Mouse (Mus musculus) cerebellum, adult 18-20 months (tissue): ENCODE results near the gene St7l.

Source experiments
- DNase-seq, 2 experiments: peaks; one replicate each; pipeline ENCODE4 v3.0.0; 2021

The St7l gene

DNA sequence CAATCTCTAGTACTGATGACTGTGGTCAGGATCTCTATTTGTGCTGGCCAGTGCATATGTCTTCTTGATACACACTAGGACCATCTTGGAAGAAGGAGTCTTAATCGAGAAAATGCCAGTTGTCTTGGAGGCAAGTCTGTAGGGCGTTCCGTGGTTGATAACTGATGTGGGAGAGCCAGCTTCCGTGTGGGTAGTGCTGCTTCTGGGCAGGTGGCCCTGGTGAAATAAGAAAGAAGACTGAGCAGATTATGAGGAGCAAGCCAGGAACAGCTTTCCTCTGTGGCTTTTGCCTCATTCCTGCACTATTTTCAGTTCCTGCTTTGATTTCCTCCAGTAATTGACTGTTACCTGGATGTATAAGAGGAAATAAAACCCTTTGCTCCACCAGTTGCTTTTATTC, 41.6 kb downstream of the St7l start:
- DNase-seq = no peak

DNA sequence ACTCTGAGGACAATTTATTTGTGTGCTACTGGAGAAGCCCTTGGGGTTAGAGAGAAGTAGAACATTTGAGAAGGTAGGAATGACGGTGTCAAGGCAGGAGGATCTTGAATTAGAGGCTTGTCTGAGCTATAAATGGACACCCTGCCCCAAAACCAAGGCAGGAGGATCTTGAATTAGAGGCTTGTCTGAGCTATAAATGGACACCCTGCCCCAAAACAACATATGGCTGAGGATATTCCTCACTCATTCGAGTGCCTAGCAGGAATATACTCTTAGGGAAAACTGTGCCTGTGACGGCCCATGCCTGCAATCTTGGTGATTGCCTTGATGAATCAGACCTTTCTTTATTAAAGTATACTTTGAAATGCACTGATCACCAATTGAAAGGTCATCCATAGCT, 42.2 kb downstream of the St7l start:
- DNase-seq = no peak

DNA sequence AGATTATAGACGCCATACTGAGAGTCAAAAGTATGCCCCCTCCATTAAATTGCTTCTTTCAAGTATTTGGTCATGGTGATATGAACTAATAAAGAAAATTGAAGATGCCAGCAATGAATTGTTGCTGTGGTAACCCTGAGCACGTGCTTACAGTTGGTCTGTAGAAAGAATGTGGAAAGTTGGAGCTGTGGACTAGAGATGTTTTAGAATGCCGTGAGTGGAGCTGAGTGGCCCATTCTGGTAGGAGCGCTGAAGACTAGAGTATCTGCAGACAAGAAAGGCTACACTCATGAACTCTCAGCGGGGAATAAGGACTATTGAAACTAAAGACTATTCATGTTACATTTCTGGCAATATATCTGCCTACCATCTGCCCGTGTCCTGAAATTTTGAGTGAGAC, 45.4 kb downstream of the St7l start:
- no peak for DNase-seq

DNA sequence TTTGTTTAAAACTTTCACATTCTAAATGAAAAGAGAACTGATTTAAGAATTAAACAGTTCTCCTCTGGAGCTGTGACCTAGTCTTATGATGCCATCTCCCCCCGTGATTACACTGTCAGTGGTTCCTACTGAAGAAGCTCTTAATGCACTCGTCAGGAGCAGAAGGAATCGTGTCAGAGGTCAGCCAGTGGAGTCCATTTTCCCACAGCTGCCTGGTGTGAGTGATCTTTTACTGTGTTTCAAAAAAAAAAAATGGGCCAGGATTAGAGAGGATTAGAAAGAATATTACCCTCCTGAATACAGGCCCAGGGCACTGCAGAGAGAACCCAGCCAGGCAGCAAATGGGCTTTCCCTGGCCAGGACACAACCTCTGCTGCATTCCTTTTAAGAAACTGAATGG, 51.2 kb downstream of the St7l start:
- DNase-seq = no peak

DNA sequence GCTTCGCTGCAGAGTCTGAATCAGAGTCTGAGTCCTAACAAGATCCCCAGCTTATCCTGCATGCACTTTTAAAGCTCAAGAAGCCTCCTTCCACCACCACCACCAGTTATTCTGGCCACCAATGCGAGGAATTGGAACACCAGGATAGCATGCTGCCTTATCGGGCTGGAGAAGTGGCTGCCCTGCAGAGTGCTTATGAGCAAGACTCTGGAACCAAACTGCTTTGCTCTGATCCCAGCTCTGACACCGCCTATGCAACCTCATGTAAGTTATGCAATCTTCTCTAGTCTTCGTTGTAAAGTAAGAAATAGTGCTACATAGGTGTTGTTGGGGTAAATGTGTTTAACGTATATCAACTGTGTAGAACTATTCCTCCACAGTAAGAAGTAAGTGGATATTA, 65.6 kb downstream of the St7l start:
- DNase-seq = no peak

DNA sequence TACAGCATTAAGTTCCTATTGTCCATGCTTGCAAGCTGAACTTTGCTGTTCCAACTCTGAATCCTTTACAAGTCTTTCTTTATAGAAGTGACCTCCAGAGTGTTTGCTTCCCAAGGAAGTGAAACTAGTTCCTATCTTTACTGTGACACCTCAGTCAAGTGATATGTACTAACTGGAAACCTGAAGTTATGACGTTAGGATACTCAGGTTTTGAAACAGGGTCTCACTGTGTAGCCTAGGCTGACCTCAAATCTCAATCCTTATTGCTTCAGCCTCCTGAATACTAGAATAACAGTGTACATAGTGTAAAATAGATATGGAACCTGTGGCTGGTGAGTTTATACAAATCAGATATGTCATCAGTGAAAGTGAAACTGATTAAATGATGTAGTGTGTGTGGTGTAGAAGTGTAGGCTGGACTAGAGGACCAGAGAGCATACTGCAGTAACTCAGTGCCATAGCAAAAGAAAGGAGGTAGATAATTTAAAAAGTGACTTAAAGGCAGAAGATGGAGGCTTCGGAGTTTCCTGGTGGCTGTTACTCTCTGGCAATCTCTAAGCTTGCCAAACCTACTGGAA, 74.0 kb downstream of the St7l start:
- no peak for DNase-seq

DNA sequence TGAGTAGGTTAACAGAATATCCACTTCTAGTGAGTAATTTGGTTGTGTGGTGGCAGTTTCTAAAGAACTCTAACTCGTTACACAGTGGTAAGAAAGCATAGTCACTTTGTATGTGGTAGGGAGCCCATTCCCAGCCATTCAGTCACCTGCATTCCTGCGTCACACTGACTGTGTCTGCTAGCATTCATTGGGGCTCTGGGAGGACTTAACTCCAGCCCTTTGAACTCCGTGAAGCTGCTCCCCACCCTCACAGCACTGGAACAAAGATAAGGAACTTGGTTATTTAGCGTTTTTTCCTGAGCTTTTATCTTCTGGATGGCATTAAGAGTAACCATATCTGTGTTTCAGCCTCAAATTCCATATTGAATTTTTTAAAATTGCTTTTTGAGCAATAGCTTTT, 74.5 kb downstream of the St7l start:
- no peak for DNase-seq

DNA sequence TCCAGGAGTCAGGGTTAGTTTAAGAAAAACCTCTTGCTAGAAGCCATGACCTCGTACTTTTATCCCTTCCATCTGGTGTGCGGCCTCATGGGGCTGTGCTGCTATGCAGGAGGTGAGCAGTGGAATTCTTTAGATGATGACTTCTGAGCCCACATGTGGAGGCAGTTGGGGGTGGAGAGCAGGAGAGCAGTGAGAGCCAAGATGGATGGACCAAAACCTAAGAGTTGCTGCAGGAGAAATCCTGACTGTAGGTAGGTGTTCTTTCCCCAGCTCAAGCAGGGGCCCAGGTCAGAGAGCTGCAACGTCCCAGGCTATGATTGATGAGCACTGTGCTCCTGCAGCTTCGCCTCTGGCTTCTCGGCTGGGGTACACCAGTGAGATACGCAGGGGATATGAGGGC, 76.9 kb downstream of the St7l start:
- DNase-seq = no peak

DNA sequence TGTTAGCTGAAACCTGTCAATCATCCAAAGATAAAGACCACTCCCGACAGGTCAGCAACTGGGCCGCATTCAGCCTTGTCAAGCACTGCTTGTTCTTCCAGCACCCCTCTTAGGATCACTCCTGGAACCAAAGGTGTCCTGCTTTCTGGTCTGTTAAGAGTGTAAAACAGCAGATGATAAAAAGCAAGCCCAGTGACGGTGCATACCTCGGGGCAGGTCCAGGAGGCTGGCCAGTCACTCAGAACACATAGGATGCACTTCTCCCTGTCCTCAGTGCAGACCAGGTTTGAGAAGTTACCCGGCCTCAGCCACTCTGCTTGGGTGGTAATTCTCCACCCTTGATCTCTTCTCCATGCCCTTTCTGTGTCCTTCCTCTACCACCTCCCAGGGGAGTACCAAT, 78.9 kb downstream of the St7l start:
- DNase-seq = no peak

DNA sequence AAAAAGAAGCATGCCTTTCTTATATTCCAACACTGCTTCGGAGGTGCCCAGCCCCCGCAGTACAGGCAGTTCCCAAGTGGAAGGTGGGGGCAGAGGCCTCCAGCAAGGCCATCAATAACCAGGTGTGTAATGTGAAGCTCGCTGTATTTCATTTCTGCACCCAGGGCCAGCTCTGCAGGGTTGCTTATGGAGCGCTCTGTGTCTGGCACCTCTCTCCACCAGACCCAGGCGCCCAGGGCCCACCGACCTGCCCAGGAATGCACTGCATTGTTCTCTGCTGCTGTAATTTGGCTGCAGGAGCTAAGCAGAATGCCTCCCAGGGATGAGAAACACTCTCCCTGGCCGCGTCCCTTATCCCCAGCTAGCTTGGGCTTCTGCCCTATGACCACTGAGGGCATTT, 79.5 kb downstream of the St7l start:
- DNase-seq = no peak

DNA sequence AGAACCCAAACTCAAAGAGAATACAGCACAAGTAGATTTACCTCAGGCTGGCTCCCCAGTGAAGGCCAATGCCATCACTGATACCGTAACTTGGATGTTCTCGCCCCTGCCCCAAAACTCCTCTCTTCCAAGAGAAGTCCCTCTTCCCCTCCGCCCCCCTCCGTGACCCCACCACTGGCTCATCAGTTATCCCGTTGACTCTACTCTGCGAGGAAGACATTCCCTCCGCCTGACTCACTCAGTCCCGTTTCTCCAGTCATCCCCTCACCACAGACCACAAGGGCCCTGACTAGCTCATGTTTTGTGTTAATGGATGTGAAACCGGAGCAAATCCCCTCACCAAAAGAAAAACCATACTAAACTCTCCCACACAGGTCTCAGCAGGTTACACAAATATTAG, 81.1 kb downstream of the St7l start:
- DNase-seq = no peak

DNA sequence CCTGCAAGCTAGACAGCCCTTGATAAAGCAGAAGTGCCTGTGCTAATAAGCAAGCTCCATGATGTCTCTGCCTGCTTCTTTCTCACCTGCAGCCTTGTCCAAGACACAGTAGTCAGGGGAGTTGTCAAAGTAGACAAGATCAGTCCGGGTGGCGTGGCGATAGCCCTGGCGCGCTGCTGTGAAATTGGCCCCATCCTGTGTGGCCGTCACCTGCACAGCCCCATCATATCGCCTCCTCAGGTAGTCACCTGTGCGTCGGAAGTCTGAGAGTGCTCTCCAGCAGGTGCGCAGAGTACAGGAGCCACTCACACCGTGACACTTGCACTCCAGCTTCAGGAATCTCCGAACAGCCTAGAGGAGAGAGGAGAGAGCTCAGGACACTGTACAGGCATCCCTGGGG, 87.1 kb downstream of the St7l start:
- DNase-seq = no peak

DNA sequence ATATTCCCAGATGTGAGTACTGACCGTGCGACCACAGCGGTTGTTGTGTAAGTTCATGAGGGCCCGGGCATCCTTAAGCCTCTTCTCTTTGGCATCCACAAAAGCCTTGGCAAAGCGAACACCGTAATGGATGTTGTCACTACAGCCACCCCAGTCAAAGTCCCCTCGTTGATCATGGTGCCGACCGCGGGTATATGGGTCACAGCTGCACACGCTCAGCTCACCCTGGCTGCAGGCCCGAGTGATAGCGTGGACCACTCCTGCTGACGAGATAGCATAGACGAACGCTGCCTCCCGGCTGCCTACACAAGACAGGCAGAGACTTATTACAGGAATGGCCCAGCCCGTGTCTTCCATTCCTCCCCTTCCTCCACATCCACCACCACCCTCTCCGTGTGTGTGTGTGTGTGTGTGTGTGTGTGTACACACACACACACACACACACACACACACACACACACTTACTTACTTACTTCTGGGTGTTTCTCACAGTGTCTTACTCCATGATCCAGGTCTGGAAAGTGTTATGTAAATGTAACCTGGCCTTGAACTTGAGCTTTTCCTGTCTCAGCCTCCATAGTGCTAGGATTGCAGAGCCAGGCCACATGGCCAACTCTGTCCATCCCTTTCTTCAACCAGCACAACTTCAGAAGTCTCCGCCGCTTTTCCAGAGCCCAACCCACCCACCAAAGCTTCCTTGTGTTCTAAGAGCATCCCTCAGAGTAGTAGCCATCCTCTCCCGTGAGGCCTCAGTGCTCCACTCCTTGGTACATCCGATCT, 89.3 kb downstream of the St7l start:
- no peak for DNase-seq

DNA sequence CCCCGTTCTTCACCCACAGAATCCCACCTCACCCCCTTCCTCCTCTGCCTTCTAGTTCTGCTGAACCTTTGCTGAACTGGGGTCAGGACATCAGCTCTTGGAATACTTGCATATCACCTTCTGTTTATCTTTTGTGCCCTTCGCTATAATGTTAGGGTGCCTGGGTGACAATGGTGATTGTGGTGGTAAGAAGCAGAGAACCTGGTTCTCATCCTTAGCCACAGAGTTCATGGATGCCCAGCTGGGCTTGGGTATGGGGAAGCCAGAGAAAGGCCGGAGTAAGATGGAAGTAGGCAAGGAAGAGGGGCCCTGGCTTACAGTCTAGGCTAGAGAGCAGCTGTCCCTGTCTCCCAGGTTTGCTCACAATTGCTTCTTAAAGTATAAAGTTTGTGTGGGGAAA, 90.3 kb downstream of the St7l start:
- DNase-seq = no peak

DNA sequence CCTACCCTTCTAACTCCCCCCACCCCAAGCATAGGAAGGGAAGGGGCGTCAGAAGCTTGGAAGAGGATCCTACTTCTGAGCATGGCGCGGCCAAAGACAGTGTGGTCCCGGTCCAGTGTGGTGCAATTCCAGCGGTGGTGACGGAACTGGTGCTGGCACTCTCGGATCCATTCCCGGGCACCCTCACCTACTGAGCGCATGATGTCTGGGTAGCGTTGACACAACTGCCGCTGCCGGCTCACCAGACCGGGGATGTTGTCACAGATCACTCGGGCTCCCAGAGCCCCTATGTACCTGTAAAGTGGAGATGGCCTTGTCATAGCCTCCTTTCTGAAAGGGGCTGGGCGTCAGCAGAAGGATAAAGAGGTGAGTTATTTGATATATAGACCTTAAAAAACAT, 90.7 kb downstream of the St7l start:
- DNase-seq = no peak

DNA sequence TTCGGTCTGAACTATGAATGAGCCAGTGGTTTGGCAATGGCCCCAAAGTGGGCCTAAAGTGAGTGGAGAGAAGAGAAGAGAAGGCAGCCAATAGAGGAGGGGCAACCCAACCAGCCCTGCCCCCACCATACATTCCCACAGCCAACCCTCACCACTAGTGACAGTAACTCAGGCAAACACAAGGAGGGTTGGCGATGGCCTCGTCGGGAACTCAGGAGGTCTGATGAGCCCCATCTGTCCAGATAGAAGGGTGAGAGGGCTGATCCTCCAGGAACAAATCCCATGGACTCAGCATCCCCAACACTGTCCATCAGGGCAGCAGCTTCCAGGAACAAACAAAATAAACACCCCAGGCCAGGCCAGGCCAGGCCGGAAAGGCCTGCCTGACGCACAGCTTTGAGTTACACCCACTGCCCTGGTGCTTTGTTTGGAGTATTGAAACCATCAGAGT, 92.4 kb downstream of the St7l start:
- no peak for DNase-seq

DNA sequence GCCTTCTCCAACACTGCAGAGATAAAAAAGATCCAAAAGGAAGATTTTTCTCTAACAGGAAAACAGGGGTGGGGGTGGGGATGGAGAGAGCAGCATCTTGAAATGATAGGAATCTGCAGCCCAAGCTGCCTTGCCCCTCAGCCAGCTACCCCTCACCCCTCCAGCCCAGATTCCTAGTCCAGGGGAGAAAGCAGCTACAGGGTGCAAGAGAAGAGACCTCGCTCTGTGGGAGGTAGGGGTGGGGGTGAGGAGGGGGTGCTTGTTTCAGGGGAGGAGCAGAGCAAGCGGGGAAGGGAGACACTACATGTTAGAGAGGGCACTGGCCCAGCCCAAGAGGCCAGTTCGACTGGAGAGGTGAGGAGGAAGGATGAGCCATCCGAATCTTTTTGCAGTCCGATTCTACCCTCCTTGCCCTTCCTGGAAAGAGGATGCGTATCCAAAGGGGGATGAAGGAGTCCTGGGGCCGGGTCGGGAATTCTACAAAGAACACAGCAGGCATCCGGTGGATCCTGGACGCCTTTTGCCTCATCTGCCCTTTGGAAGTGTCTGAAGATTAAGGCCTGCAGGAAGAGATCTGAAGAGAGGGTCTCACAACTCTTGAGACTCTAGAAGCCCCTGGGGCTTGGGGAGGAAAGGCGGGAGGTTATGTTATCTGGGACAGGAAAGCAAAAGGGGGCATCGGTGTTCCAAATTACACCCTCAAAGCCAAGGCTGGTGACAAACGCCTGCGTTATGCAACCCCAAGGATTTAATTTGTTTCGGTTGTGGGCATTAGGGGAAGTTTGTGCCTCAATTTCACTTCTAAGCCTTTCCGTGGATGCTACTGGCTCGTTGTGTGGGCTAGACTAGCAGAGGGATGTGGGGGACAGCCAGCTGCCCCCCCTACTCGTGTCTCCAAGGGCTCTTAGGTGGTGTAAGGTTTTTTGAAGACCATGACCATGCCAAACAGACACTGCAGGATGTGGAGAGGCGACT, 96.5 kb downstream of the St7l start:
- no peak for DNase-seq

DNA sequence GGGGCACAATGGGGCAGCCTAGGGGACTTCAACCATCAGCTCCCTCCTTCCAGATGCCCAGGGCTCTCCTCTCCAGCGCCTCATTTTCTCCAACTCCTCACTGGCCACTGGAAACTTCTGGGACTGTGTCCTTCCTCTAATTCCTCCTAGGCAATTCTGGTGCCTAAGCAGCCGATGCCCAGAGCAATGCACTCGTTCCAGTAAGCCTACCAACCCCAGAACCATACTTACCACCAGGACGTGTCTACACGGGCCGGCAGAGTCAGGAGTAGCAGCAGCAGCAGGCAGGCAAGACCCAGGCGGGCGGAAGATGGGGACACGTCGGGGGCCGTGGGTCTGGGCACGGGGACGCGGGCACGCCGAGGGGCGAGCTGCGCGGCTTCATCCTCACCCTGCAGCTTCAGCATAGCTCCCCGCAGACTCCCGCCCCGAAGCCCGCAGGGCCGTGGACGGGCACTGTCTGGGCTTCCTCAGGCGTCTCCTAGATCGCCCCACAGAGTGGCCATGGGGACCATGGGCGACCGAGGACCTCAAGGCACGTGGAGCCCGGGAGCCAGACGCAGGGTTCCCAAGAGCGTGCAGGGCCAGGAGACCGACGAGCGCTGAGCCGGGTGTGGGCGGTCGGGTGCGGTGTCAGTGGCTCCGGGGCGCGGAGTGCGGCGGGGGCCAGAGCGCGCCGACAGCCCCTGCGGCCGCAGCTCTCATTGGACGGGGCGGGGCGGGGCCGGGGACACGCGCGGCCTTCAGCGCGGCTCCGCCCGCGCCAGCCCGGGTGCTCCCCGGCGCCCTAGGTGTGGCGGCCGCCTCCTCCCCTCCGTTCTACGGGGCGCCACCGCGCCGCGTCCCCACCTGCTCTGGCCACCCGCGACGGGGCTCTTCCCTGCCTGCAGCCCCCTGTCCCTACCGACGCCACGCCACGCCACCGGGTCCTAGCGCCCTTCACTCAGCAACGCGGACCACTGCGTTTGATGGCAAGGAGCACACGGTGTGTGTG, 97.6 kb downstream of the St7l start, which contains the start of gene Wnt2b:
Gene Wnt2b (minus strand): TSS at position 856 of the 994 bp plus-strand sequence.
- no peak for DNase-seq

DNA sequence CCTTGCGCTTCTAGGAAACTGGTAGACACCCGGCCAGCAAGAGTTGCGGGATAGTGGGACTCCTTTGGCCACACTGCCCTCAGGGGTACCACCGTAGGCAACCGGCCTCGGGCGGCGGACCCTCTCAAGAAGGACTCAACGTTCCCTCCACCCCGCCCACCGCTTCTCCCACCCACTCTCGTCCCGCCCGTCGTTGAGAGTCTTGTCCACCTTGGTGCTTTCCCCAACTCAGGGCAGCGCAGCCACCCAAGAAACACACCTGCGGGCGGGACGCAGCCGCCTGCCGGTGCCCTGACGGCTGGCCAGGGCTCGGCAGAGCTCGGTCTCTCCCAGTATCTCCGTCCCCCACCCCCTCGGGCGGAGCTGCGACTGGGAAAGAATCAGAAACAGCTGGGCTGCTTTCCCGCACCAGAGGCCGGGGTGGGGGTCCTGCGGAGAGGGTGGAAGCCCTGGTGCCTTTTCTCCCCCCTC, 98.4 kb downstream of the St7l start:
- DNase-seq = no peak

DNA sequence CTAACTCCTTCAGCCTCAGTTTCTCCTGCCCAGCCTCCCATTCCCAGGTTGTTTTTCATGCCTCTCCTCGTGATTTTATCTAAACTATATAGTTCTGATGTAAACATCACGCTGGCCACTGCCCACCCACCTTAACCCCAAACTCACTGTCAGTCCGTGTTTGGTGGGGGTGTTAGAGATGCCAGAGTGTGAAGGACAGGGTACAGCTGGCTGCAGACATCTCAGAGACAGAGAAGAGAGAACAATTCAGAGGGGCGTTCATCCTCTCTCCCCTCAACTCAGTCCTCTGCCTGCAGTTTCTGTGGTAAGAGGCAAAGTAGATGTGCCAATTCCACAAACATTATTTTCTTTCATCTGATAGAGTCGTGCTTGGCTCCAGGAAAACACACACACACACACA, 99.1 kb downstream of the St7l start:
- DNase-seq = no peak

DNA sequence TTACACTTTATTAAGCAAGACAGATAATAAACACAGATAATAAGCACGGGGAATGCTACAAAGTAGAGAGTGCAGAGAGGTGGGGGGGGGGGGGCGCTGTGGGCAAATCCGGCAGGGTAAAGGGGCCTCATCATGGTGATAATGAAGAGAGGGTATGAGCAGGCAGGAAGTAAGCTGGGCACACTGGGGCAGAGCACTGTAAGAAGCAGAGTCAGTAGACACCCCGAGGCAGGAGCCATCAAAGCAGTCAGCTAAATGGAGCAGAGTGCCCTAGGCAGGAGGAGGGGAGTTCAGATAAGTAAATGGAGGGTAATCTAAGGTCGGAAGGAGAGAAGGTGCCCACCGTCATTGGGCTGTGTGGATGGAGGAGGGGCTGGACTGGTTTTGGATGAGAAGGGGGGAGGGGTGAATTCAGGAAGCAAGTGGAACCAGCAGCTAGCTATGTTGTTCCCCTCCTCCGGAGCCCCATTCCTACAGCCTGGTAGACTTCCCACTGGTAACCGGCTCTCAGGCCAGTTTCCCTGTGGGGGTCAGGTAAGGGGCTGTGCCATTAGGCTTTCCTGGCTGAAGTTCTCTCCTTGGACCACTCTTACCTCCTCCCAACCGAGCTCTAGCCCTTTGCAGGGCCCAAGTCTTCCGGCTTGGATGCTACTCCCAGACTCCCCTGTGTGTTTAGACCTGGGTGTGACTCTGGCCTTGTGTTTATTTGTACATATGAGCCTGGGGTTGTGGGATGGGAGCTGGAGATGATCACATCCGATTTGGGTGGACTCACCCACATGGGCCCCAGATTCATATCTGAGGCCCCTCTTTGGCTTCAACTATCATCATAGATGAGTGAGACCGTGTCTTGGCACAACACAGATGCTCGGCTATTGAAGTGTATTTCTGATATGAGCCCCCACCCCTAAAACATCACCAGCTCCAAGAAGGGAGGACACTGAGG, 99.8 kb downstream of the St7l start:
- no peak for DNase-seq
